Mouse (Mus musculus): Measurements from ENCODE around the gene Slc26a3. TPM values are rescaled to one million over a fixed set of nuclear protein-coding genes. Genes with fewer than 3 reads are reported as not detected.
A peak's percentile ranks its signal among the peaks of the same experiment; 100 is the strongest.

The Slc26a3 gene
- polyA plus RNA-seq, 1 experiment: 0.10 TPM

DNA sequence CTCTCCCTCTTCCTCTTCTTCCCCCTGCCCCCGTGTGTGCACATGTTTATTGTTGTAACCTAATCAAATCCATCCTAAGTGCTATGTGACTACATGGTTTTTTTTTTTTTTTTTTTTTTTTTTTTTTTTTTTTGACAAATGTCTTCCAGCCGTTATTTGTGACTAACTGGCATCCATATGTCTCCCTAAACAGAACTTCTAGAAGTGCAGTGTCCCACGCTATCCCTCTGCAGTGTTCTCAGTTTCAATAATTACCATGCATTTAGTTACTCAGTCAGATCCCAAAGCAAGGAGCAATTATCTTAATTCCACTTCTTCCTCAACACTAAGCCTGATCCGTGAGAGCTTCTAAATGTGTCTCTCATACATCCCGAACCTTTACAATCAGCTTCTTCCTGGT is 120.5 kb downstream of the Slc26a3 start:
- no peak for DNase-seq (ENCODE audit: extremely low spot score in 1 of 2, low spot score in 1 of 2)

DNA sequence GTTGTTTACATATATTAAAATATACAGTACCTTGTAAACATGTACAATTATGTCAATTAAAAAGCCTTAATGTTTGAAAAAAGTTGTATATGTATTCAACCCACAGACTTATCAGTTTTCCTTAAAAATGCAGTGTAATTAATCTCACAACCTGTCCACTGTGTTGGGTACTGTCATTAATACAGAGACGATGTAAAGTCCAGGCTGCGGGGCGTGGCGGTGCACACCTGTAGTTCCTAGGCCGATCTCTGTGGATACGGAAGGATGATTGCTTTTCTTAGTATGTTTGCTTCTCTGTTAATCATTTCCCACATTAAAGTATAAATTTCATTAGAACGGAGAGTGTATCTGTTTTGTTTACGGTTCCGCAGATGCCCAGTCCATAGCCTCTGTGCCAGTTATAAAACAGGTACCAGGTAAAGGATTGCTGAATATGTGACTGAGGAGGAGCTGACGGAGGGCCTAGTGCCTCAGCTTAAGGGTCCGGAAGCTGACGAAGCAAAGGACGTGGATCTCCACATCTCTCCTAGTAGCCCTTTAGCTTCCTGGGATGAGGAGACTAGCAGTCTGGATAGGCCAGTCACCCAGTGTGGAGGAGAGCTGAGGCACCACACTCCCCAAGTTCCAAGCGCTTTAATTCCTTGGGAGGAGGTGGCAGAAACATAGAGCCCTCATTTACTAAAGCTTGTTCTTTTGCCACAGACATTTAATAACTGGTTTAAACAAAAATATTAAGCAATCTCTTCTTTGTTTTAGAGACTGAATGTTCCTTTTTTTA is 122.2 kb downstream of the Slc26a3 start:
- DNase-seq (ENCODE audit: extremely low spot score in 1 of 2, low spot score in 1 of 2): no peak

DNA sequence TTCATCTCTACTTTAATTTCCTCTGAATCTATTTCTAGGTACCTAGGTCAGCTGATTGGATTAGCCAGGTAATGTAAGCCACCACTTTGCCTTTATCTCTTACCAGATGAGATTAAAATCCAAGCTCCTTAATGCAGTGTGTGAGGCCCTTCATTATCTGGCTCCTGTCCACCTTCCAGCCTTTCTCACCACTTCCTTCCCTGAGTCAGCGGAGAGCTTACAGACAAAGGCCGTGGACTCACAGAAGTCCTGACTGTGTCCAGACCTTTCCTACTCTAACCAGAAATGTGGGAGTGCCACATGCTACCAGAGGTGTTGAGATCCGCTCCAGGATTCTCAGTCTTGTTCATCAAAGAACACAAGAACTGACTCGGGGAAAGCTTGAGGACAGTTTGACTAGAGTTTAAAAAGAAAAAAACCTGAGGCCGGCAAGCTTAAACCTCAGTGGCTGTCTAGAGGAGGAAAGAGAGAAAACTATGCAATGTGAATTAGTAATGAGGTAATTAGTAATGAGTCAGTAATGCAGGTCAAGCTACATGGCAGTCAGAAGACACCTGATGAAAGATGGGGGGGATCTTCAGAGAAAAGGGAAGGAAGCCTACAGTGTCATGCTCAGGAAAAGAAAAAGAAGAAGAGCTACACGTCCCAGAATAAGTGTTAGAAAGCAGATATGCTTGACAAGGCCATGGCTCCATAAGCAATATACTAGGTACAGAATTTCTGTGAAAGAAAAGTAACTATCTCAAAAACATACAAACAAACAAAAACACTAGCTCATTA is 123.2 kb downstream of the Slc26a3 start:
- DNase-seq (ENCODE audit: extremely low spot score in 1 of 2, low spot score in 1 of 2): no peak

DNA sequence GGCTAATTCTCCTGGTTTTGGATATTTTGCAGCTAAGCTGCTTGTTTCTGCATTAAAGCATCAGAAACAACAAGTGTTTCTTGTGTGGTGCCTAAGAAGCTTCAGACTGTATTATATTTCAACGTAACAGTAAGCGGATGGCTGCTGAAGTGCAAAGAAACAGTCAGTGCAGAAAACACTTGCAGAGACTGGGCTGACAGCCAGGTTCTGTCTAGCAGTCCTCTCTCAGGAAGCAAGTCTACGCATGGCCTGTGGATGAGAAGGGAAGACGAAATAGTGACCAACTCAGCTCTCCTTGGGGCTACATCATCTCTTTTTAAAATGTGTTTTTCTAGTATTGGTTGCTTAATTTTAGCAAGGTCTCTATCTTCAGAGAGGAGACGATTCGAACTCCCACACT is 129.4 kb downstream of the Slc26a3 start:
- peak in 1 of 2 experiments; percentile 44 for DNase-seq (ENCODE audit: extremely low spot score in 1 of 2, low spot score in 1 of 2)

DNA sequence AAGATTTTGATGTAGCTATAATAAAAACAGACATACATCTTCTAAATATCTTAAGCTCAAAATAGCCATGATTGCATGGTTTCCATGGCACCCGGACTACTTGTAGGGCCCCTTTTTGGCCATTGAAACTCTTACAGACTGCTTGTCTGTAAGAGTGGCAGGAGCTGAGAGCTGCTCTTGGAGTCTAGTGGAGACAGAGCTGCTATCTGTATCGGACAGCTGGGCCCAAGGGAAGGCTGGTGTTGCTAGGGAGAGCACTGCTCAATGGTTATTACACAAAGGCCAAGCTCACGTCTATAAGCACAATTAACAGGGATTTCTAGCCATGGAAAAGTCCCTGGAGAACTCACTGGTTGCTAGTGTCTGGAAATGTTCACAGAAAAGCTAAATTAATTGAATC is 130.7 kb downstream of the Slc26a3 start:
- DNase-seq (ENCODE audit: extremely low spot score in 1 of 2, low spot score in 1 of 2): peak in 1 of 2 experiments; percentile 36

Other genes with a start within 250 kb of the Slc26a3 start
- gene Gm6993, start 150.1 kb upstream of the Slc26a3 start, polyA plus RNA-seq (2012; rRNA removed): not detected in 2 replicates
- gene Lamb1, start 125.6 kb upstream of the Slc26a3 start, polyA plus RNA-seq (2012; rRNA removed): 7.6 and 8.4 TPM in 2 replicates
- gene Dld, start 39.4 kb upstream of the Slc26a3 start, polyA plus RNA-seq (2012; rRNA removed): 90.4 and 99.2 TPM in 2 replicates
- gene Cbll1, start 108.7 kb downstream of the Slc26a3 start, polyA plus RNA-seq (2012; rRNA removed): 11.0 and 11.5 TPM in 2 replicates
- 1.5 and 2.4 TPM in 2 replicates for gene Slc26a4, start 169.1 kb downstream of the Slc26a3 start, polyA plus RNA-seq (2012; rRNA removed)
- gene Bcap29, start 243.8 kb downstream of the Slc26a3 start, polyA plus RNA-seq (2012; rRNA removed): 34.0 and 37.4 TPM in 2 replicates

Data from frontal cortex, adult 2 months (tissue).